In the genomic region with DNA sequence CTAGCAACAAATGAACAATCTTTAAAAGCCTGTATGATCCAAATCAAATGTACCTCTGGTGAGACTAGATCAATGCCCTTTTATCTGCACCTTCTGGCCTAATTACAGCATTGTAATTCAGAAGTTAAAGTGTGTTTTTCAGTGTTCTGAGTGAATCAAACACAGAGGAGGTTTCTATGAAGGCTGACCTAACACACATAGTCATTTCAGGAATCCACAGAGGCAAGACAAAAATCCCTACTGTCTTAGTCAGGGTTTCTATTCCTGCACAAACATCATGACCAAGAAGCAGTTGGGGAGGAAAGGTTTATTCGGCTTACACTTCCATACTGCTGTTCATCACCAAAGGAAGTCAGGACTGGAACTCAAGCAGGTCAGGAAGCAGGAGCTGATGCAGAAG, we compare ENCODE assay signal across 2 mouse cellular contexts.
DNase-seq lines count a peak whose midpoint lies in the region; TF ChIP-seq lines count a peak whose summit lies in the region.
"Not testable (repeated sequence)": the region's sequence is repeated elsewhere in the genome, so short reads cannot be mapped to it uniquely, and the experiment has no call there.

No protein-coding gene starts in this region.

- dilution Hi-C loops in CH12.LX (cut with MboI; ENCODE audit: extremely low pct_ligation_motif_present, extremely low pct_unique_long_range_greater_than_20kb, low sequenced_read_pairs), result not testable (repeated sequence)

- in situ Hi-C loops in CH12.LX (cut with MboI; ENCODE audit: low pct_ligation_motif_present, low pct_unique_long_range_greater_than_20kb, low sequenced_read_pairs), result not testable (repeated sequence)

- not testable (repeated sequence) for TF ChIP-seq CTCF in CH12.LX (conservative IDR thresholded peaks at IDR 0.05 in 1 of 2, IDR thresholded peaks at IDR 0.05 in 1 of 2; ENCODE audit: low read depth in 2 of 2, low read length in 2 of 2)

- not testable (repeated sequence) for H3K4me1 ChIP-seq in CH12.LX (ENCODE audit: control insufficient read depth in 1 of 2, insufficient read depth in 2 of 2)

- not testable (repeated sequence) for H3K4me2 ChIP-seq in CH12.LX (ENCODE audit: insufficient read depth, low read depth, poor library complexity, severe bottlenecking)

- not testable (repeated sequence) for H3K27me3 ChIP-seq in CH12.LX (replicated peaks)

- peak; percentile 39 for DNase-seq in CH12.LX (ENCODE audit: extremely low read depth)
- peak; percentile 25 for DNase-seq in Muller cell, postnatal 12 days (ENCODE audit: inconsistent ontology term)

- H3K9me3 ChIP-seq in CH12.LX (replicated peaks; ENCODE audit: low read length), result not testable (repeated sequence)

- not testable (repeated sequence) for H3K9ac ChIP-seq in CH12.LX (ENCODE audit: insufficient read depth, low read depth)

- not testable (repeated sequence) for H3K36me3 ChIP-seq in CH12.LX (replicated peaks in 1 of 2; ENCODE audit: control insufficient read depth in 1 of 2, insufficient read depth in 1 of 2, low read length in 1 of 2)

- H3K27ac ChIP-seq in CH12.LX (ENCODE audit: insufficient read depth, low read depth), result not testable (repeated sequence)

- not testable (repeated sequence) for TF ChIP-seq POLR2A in CH12.LX (IDR thresholded peaks at IDR 0.05; ENCODE audit: low read depth, low read length)

- not testable (repeated sequence) for H3K79me2 ChIP-seq in CH12.LX (replicated peaks; ENCODE audit: control insufficient read depth, extremely low read depth, insufficient read depth, poor library complexity, severe bottlenecking)

- H3K4me3 ChIP-seq in CH12.LX (replicated peaks in 1 of 3; ENCODE audit: low read depth in 2 of 3, low read length in 2 of 3, poor library complexity in 1 of 3), result not testable (repeated sequence)

- peak; percentile 66 for TF ChIP-seq EP300 in CH12.LX (IDR thresholded peaks at IDR 0.05; ENCODE audit: low read length)

- not testable (repeated sequence) for TF ChIP-seq RAD21 in CH12.LX (IDR thresholded peaks at IDR 0.05; ENCODE audit: low read depth, low read length)

TF ChIP-seq in CH12.LX, 34 proteins besides CTCF, POLR2A, EP300 and RAD21:
- TF ChIP-seq JUN (IDR thresholded peaks at IDR 0.05; ENCODE audit: insufficient read depth, low read depth, low read length) (peak; percentile 82), JUND (conservative IDR thresholded peaks at IDR 0.05; ENCODE audit: low read depth, low read length) (peak; percentile 85), MEF2A (IDR thresholded peaks at IDR 0.05; ENCODE audit: borderline replicate concordance, low read depth, low read length) (0 out of 2 replicates have a peak, but pooled peaks have one; percentile 23), IRF4 (IDR thresholded peaks at IDR 0.05; ENCODE audit: low read depth, low read length) (peak; percentile 75)
TF ChIP-seq in CH12.LX: peak in this region for 4; not testable (repeated sequence) for 30.
